Mouse (Mus musculus): Measurements from ENCODE around the gene D5Ertd579e. TPM values are rescaled to one million over a fixed set of nuclear protein-coding genes. Genes with fewer than 3 reads are reported as not detected.
A peak's percentile ranks its signal among the peaks of the same experiment; 100 is the strongest.

The D5Ertd579e gene
- total RNA-seq, 2 experiments from 2014 or later, result 100 to 106 TPM

DNA sequence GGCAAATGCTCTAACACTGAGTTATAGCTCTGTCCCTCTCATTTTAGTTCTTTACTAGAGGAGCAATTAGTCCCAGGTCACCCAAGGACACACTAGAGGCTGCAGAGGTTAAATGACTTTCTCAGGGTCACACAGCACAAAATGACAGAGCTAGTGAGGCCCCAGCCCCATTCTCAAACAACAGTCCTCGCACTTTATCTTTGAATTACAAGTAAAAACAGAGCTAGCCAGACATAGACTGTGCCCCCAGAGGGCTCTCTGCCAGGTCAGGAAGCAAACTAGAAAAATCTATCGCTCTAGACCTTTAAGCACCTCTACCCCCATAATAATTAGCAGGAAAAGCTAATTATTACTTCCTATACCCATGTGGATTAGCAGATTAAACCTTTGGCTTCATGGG lies 128.2 kb downstream of the D5Ertd579e start:
- no peak for DNase-seq

DNA sequence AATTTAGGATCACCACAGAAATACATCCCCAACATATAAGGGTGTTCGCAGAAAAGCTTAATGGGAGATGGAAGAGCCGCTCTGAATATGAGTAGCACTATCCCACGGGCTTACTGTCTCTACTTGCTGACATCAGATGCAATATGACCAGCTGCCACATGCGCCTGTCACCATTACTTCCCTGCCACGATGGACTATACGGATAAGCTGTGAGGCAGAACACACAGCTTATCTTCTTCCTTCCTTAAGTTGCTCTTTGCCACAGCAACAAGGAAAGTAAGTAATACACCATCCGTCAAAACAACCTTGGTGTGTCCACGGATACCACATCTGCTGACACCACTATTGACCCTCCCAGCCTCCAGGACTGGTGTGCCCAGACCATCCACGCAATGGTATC lies 131.3 kb downstream of the D5Ertd579e start:
- no peak for DNase-seq

DNA sequence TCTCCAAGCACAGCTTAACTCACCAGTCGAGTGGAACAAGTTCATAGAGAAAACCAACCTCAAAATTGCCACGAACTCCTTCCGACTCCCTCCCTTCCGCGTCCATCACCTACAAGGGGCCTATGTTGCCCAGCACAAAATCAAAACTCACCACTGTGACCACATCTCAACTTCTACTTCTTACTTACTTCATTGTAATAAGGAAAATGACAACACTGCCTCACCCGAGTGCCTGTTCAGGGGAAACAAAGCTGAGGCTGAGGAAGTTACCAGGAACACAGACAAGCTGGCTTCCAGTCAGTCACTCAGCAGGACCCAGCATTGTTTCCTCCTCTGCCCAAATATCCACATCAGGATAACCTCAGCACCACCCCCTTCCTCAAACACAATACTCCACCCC lies 132.1 kb downstream of the D5Ertd579e start:
- DNase-seq, result no peak

DNA sequence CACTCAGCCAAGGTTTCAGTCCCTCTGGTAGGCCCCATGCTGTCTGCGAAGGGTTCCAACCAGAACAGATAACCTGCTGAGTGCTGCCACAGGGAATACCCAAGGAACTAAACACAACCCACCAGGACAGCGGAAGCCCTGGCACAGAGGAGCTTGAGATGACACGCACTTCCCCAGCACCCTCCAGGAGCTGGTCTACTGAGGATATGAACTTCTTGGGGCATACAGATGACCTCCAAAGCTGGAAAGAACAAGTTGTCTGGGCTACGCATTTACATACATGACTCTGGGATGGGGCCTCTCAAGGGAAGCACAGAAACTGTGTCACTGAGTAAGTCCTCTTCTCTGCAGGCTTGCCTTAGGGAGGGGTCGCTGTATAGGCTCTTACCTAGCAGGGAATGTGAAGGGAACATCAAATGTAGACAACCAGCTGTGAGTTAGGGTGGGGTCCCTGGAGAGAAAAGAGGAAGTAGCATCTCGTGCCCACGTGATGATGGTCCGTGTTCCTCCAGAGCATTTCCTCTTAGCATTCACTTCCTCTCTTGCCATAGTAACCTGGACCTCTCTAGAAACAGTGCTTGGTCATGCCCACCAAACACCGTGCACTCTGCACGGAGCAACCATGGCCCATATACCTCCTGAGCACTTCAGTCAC lies 132.9 kb downstream of the D5Ertd579e start:
- no peak for DNase-seq

DNA sequence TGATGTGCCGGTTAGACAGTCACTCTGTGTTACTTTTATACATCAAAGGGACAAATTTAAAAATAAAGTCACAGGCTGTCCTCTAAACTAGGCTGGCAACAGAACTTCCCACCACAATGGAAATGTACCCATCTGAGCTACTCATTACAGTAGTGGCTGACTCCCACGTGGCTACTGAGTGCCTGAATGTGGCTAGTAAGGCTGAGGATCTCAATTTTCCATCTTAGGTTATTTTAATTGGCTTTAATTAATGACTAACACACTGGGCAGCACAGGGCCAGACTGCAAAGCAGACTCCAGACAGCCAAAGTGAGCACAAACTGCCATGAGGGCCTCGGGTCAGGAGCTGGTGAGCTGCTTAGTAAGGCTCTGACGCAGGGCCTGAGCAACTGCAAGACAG lies 134.3 kb downstream of the D5Ertd579e start:
- peak; percentile 34 to 36 for DNase-seq

DNA sequence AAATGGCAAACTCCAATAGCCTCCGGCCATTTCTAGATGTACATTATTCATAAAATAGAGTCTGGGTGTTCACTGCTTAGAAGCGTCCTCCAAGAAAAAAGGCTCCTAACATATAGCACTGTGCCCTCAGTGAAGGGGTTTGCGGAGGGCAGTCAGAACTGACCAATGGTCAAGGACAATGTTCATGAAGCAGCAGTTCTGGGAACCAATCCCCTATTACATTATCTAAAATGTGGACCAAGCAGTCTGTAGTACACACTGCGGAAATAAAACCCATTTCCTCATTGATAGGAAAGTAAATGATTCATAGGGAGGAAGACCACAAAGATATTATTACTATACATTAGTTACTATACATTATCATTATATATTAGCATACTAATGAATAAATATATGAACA lies 135.3 kb downstream of the D5Ertd579e start:
- no peak for DNase-seq

DNA sequence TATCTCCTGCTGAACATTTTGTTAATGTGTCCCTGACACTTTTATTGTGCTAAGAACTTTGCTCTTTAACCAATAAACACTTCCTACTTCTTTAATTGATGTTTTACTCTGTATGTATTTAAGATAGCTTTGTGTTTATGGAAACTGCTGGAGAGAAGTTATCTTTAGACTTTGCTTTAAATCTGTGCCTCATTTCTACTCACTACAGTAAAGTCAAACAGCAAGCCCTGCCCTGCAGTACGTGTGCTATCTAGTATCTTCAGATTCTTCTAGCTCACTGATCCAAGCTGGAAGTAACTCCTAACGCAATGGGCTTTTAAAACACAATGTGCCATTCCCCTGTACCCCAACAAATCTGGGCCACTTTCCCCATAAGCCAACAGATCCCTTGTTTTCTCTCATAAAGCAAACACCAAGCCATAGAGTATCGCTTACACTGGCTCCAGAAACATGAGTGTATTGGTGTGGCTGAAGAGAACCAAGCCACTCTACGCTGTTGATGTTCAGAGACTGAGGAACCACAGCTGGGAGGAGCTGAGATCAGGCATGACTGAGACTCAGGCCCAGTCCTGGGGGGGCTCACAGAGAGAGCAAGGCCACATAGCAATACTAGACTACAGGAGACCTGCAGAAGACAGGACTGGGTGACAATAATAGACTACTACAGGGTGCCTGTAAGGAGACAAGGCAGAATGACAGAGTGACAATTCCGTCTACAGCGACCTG lies 136.2 kb downstream of the D5Ertd579e start:
- no peak for DNase-seq

DNA sequence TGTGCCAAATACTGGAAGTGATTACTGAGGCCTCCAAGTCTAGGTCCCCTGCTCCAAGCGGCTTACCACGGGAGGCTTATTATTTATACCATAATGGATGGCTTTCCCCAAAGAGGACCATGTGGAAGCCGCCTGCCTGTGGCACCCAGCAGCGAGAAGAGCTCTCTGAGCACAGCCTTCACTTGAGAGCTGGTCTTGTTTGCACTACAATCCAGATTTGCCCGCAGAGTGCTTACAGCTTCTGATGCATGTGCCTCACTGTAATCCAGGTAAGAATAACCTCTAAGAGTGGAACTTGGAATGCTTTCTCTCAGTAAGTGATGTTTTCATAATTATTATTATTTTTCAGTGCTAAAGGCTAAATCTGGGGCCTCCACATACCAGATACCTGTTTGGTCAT lies 136.7 kb downstream of the D5Ertd579e start:
- DNase-seq, result no peak

DNA sequence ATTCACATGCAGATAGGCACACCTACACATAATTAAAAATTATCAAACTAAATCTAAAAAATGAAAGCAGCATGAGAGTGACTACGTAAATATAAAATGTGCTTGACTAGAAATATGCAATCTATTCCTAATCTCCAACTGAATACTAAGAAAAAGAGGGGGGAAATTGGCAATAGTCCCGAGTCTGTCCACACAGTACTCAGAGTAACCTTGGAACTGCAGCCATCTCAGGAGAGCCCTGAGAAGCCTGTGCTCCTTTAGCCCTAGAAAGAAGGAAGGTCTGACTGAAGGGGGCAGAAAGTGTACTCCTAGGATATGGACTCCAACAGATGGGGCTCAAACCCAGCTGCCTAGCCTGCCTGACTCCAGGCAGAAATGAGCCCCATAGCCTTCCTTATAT lies 137.3 kb downstream of the D5Ertd579e start:
- no peak for DNase-seq

DNA sequence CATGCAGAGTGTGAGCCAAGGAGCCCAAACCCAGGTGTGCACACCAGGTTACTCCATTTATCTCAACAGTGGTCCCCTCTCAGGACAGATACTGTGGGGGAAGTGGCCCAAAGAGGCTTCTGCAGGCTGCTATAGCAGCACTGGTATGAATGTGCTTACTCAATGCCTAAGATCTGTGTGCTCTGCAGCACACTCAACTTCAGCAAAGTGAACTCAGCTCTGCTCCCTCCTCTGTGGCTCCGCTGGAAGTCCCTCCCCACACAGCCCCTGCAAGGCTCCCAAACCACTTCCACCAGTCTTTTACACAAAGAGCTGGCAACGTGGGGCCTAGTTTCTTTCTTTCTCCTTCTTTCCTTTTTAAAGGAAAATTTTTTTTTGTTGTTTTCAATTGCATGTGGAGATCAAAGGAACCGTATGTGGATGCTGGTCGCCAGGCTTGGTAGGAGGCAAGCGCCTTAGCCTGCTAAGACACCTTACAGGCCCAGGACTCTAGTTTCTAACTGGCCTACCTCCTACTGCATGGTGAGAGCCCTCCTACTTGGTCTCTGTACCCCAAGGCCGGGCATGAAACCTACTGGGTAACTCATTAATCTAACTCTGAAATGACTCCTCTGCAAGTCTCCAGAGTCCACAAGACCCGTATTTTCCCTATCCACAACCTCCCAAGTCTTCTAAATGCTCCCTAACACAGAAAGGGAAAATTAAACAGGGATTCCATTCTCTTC lies 138.1 kb downstream of the D5Ertd579e start:
- no peak for DNase-seq

DNA sequence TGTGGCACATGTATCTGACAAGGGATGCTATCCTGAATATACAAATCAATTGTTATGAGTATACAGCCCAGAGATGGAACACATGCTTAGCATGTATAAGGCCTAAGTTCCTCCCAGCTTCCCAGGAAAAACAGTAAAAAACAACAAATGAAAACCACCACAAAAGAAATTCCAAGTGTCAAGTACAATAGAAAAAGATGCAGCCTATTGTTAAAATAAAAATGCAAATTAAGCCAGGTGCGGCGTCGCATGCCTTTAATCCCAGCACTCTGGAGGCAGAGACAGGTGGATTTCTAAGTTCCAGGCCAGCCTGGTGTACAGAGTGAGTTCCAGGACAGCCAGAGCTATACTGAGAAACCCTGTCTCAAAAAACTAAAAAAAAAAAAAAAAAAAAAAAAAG lies 138.9 kb downstream of the D5Ertd579e start:
- no peak for DNase-seq

DNA sequence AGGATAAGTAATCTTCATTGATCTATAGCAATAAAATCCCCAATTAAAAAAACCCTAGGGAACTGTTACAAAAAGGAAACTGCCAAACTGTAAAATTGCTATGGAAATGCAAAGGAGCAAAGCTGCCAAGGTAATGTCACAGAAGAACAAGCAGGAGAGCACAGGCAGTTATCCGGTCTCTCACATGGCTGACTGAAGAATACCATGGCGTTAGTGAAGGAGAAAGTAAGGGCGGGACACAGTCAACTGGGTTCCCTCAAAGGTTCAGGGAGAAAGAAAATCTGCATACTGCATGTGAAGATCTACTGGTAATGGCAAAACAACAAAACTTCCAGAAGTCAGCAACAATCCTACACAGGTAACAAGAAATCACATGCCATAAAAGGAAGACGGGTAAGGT lies 139.5 kb downstream of the D5Ertd579e start:
- no peak for DNase-seq

DNA sequence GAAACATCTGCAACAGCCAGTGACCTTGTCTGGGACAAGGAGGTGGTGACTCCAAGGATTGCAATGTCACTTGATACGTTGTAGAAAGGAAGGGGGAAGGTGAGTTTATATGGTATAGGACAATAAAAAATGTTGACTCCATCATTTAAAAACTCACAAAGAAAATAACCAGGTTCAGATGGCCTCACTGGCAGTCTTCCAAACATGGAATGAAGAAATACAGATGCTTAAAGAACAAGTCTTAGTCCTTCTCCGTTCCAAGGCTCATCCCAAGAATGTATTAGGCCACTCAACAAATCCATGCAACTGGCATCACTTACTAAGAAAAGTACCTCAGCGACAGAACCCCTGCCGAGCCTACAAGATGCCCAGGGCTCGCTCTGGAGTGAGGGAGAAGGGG lies 141.3 kb downstream of the D5Ertd579e start:
- DNase-seq, result no peak

DNA sequence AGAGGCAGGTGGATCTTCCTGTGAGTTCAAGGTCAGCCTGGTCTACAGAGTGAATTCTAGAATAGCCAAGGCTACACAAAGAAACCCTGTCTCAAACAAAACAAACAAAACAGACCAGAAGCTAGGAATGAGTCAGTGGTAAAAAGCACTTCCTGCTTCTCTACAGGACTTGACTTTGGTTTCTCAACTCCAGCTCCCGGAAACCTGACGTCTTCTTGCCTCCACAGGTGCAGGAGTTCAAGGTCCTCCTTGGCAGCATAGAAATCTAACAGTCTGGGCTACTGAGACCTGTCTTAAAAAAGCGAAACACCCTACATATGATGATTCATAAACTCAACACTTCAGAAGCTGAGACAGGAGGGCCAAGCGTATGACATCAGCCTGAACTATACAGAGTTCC lies 141.9 kb downstream of the D5Ertd579e start:
- no peak for DNase-seq

DNA sequence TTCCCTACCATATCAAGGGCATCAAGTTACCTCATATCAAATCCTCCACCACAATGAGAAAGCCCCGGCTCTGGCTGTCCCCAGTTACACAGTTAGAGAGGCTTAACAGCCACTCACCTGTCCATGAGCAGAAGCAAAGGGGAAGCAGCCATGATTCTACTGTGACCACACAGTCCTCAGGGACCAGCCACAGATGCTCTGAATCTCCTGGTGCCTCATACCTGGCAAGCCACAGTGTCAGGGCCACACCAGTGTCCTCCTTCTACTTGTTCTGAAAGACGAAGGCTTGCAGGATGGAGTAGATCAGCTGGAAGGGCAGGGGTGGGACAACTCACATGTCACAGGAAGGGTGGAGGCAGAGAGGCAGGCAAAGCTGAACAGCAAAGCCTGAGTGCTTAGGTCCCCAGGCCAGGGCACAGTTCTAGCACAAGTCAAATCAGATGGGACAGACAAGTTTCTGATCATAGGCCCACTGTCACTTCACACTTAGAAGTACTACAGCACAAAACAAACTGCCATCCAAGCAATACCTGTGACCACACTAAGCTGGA lies 142.7 kb downstream of the D5Ertd579e start:
- no peak for DNase-seq

DNA sequence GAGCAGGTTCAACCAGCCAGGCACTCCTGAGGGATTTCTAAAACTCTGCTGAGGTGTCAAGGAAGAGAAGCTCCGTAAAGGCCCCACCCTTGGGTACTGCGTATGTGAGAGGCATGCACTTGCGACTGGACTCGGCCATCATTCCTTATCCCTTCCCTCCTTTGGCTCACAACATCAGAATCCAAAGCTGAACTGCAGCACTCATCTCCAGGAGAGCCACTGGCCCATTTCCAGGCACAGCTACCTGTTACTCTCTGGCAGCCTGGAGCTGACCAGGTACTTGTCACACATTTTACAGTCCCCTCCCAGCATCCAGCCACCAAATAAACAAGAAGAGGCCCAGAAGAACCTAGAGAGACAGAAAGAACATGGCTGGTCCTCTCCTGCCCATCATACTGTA lies 143.4 kb downstream of the D5Ertd579e start:
- no peak for DNase-seq

Other genes with a start within 250 kb of the D5Ertd579e start
- gene Grpel1, start 231.0 kb downstream of the D5Ertd579e start, total RNA-seq (2021), result 10 to 100 TPM; 21.6 to 22.8 TPM
- gene Tada2b, start 211.7 kb downstream of the D5Ertd579e start, total RNA-seq (2021), result 10 to 100 TPM; 34.0 to 36.4 TPM
- 1 to 10 TPM in 1 of 2 experiments, under 1 TPM in 1; 0.99 to 1.0 TPM for gene Ccdc96, start 211.4 kb downstream of the D5Ertd579e start, total RNA-seq (2021)
- 10 to 100 TPM; 88.6 to 95.7 TPM for gene Tbc1d14, start 102.7 kb downstream of the D5Ertd579e start, total RNA-seq (2021)
- gene Bloc1s4, start 52.6 kb upstream of the D5Ertd579e start, total RNA-seq (2021), result 10 to 100 TPM; 23.2 to 24.4 TPM
- 100 to 1,000 TPM; 585 to 626 TPM for gene Mrfap1, start 100.7 kb upstream of the D5Ertd579e start, total RNA-seq (2021)
- 10 to 100 TPM; 24.3 to 24.4 TPM for gene Man2b2, start 134.6 kb upstream of the D5Ertd579e start, total RNA-seq (2021)
- 100 to 1,000 TPM; 402 to 415 TPM for gene Ppp2r2c, start 172.5 kb upstream of the D5Ertd579e start, total RNA-seq (2021)